Mouse (Mus musculus) kidney, adult 2 months (tissue): ENCODE results near the gene Ulk3. TPM values are rescaled to one million over a fixed set of nuclear protein-coding genes. Genes with fewer than 3 reads are reported as not detected.
A peak's percentile ranks its signal among the peaks of the same experiment; 100 is the strongest.

Experiments
- DNase-seq: peaks from one replicate; pipeline ENCODE4 v3.0.0; 2021
- H3K27ac ChIP-seq: fragments of 200-500 bp; 2 replicates; pipeline ENCODE4 v1.5.1; 2012; ENCODE audit warnings: low read depth, low read length, control low read depth, inconsistent platforms; ENCODE audit not compliant: insufficient read depth
- H3K27me3 ChIP-seq: fragments of 200-500 bp; replicated peaks from 2 replicates; pipeline ENCODE4 v1.6.1; 2012; ENCODE audit warnings: mild to moderate bottlenecking, moderate library complexity, low read length, inconsistent platforms; ENCODE audit not compliant: control insufficient read depth, insufficient read depth
- H3K36me3 ChIP-seq: fragments of 200-500 bp; 2 replicates; pipeline ENCODE4 v1.6.1; 2012; ENCODE audit warnings: mild to moderate bottlenecking, moderate library complexity, low read length, inconsistent platforms; ENCODE audit not compliant: control insufficient read depth, insufficient read depth
- H3K4me1 ChIP-seq: fragments of 200-500 bp; 2 replicates; pipeline ENCODE4 v1.6.1; 2011; ENCODE audit warnings: low read length; ENCODE audit not compliant: control insufficient read depth, insufficient read depth
- H3K4me3 ChIP-seq: fragments of 200-500 bp; 2 replicates; pipeline ENCODE4 v1.5.1; 2011; ENCODE audit warnings: mild to moderate bottlenecking, low read depth, low read length, control low read depth; ENCODE audit not compliant: insufficient read depth
- CTCF ChIP-seq: fragments of 200-500 bp; conservative IDR thresholded peaks from 2 replicates; pipeline ENCODE4 v1.5.1; 2011; ENCODE audit warnings: low read depth, mild to moderate bottlenecking, control low read depth, low read length, moderate library complexity, mixed read lengths; ENCODE audit not compliant: insufficient read depth, insufficient read length
- POLR2A ChIP-seq: fragments of 200-500 bp; IDR thresholded peaks from one replicate; pipeline ENCODE4 v1.6.1; 2011; ENCODE audit warnings: low read depth, low read length, control low read depth
- WGBS: fragments of 180-500 bp; shearing (Covaris S2); methylation state at CpG from one replicate; pipeline ENCODE4 v1.1.7; 2018; 5-methylcytosine and 5-hydroxymethylcytosine counted together
- polyA plus RNA-seq: library from polyadenylated mRNA; depleted of rRNA; stranded (reverse); fragments of >200 nt; gene quantifications from 2 replicates; pipeline ENCODE4 v1.2.3, GENCODE M21; 2012

The Ulk3 gene
- polyA plus RNA-seq, 1 experiment = 26.9 TPM

GRCm38 (mm10) chr9:57568500-57568899, 20.8 kb upstream of the Ulk3 start:
- H3K4me3 ChIP-seq = no peak overlapping the region
- DNase-seq = peak; percentile 70
- H3K4me1 ChIP-seq = peaks cover 42% of the 10 kb centered on the region
- H3K36me3 ChIP-seq = peaks cover 2% of the 10 kb centered on the region; the same call in 1 of the 2 replicates
- TF ChIP-seq CTCF (no peak), POLR2A (no peak)
- H3K27ac ChIP-seq = peak overlapping the region; percentile 56
- WGBS = 42% methylated on average over 6 of the region's 6 CpGs
- no peaks in the 10 kb centered on the region for H3K27me3 ChIP-seq

- Histone ChIP-seq H3K4me3 (no peak overlapping the region), H3K27me3 (no peaks in the 10 kb centered on the region), H3K36me3 (peaks cover 2% of the 10 kb centered on the region; the same call in 1 of the 2 replicates), H3K4me1 (no peaks in the 10 kb centered on the region; the same call in 1 of the 2 replicates), H3K27ac (no peak overlapping the region)
- TF ChIP-seq CTCF (no peak), POLR2A (no peak)
- no peak for DNase-seq
These were observed 14.9 kb upstream of the Ulk3 start for GRCm38 (mm10) chr9:57574397-57574796.

- peaks cover 2% of the 10 kb centered on the region; the same call in 1 of the 2 replicates for H3K36me3 ChIP-seq
- 55% methylated on average over 3 of the region's 3 CpGs for WGBS
- H3K27me3 ChIP-seq = no peaks in the 10 kb centered on the region
- no peak overlapping the region for H3K4me3 ChIP-seq
- TF ChIP-seq CTCF = no peak
- TF ChIP-seq POLR2A = no peak
- no peak for DNase-seq
- H3K4me1 ChIP-seq = no peaks in the 10 kb centered on the region; the same call in 1 of the 2 replicates
- no peak overlapping the region for H3K27ac ChIP-seq
These were observed 13.7 kb upstream of the Ulk3 start for GRCm38 (mm10) chr9:57575577-57575976.

GRCm38 (mm10) chr9:57577144-57577849, 12.0 kb upstream of the Ulk3 start:
- H3K27me3 ChIP-seq = no peaks in the 10 kb centered on the region
- no peaks in the 10 kb centered on the region; the same call in 1 of the 2 replicates for H3K4me1 ChIP-seq
- TF ChIP-seq CTCF (no peak), POLR2A (no peak)
- WGBS = 78% methylated on average over 6 of the region's 6 CpGs
- H3K27ac ChIP-seq = no peak overlapping the region
- H3K36me3 ChIP-seq = peaks cover 2% of the 10 kb centered on the region; the same call in 1 of the 2 replicates
- no peak overlapping the region for H3K4me3 ChIP-seq
- DNase-seq = no peak

DNA sequence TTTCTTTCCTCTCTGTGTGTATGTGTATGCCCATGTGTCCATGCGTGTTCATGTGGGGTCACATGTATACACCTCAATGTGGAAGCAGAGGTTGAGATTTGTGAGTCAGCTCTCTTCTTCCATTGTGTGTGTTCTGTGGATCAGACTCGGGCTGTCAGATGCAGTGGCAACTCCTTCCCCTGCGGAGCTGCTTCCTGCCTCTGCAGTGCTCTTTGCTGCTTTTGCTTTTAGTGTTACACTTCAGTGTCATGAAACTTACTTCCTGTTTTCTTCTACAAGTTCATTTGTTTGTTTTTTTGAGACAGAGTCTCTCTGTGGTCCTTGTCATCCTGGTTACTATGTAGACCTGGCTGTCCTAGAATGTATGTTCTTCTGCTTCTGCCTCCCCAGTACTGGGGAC, 4.3 kb upstream of the Ulk3 start:
- Histone ChIP-seq H3K36me3 (peaks cover 3% of the 10 kb centered on the region), H3K27me3 (no peaks in the 10 kb centered on the region), H3K4me3 (no peak overlapping the region), H3K27ac (no peak overlapping the region), H3K4me1 (peaks cover 6% of the 10 kb centered on the region)
- TF ChIP-seq CTCF (no peak), POLR2A (no peak)
- no peak for DNase-seq
- 80% methylated on average over 3 of the region's 3 CpGs for WGBS

- DNase-seq = no peak
- Histone ChIP-seq H3K4me3 (no peak overlapping the region), H3K4me1 (peaks cover 13% of the 10 kb centered on the region), H3K36me3 (no peaks in the 10 kb centered on the region), H3K27ac (no peak overlapping the region), H3K27me3 (no peaks in the 10 kb centered on the region)
- WGBS = 54% methylated on average over 5 of the region's 5 CpGs
- TF ChIP-seq CTCF = peak; percentile 33; the same call in 1 of the 2 replicates
- no peak for TF ChIP-seq POLR2A
These were observed 1.5 kb downstream of the Ulk3 start for GRCm38 (mm10) chr9:57590726-57591125.

DNA sequence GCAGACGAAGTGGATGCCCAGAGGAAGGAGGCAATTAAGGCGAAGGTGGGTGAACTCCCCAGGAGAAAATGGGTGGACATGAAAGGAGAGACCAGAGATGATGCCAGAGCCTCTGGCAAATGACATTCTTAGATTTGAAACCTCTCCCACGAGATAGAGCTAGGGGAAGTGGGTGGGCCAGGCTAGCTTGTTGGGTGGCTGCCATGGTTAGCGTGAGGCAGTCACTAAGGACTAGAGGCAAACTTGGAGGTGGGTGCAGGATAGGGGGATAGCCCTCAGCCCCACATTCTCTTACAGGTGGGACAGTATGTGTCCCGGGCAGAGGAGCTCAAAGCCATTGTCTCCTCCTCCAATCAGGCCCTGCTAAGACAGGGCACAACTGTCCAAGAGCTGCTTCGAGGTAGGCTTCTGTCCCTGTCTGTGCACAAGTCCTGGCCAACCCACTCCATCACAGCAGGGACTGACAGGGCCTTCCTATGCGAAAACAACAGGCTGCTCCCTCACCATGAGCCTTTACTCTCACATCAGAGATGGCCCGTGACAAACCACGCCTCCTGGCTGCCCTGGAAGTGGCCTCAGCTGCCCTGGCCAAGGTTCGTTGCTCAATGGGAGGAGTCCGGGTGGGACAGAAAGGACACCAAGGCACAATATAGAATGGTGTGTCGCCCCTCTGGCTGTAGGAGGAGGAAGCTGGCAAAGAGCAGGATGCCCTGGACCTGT, 4.4 kb downstream of the Ulk3 start:
- Histone ChIP-seq H3K4me1 (peaks cover 13% of the 10 kb centered on the region), H3K4me3 (no peak overlapping the region), H3K36me3 (no peaks in the 10 kb centered on the region), H3K27me3 (no peaks in the 10 kb centered on the region), H3K27ac (no peak overlapping the region)
- WGBS = 47% methylated on average over 12 of the region's 12 CpGs
- DNase-seq = peak; percentile 86
- no peak for TF ChIP-seq POLR2A
- no peak for TF ChIP-seq CTCF
